Mouse (Mus musculus): ENCODE results near the gene Tmem132b.
"Not testable (repeated sequence)": the region's sequence is repeated elsewhere in the genome, so short reads cannot be mapped to it uniquely, and the experiment has no call there.

Tmem132b gene

DNA sequence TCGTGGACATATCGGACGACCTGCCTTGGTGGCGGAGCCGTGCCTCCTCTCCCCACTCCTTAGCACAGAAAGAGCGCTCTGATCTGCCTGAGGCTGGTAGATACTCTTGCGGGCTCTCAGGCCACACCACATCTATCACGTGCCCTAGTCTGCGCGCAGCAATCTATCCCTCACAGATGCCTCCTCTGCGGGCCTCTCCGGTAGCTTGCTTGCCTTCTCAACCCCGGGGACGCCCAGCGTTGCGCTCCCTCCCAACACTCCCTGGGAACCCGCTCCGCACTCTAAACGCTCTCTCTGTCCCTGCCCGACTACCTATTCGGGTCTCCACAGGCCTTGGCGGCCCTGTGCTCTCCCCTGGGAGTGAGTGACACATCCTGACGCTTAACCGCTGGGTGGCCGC, at the start of gene Tmem132b:
TSS of gene Tmem132b (plus strand) at position 141 of the 400 bp plus-strand sequence.
- no peak for DNase-seq

DNA sequence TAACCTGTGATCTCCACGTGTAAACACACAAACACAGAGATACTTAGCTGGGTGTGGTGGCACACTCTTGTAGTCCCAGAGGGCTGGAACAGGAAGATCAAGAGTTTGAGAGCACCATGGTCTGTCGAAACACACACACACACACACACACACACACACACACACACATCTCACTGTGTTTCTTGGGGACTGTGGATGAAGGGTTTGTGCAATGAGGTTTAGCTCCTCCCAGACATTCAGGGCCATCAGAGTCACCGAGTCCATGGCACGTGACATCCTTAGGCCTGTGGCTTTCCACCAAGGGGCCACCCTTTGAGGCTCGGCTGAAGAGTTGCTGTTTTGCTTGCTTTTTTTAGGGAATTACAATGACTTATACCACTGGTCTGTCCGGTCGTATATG, 49.1 kb upstream of the Tmem132b start:
- no peak for DNase-seq

DNA sequence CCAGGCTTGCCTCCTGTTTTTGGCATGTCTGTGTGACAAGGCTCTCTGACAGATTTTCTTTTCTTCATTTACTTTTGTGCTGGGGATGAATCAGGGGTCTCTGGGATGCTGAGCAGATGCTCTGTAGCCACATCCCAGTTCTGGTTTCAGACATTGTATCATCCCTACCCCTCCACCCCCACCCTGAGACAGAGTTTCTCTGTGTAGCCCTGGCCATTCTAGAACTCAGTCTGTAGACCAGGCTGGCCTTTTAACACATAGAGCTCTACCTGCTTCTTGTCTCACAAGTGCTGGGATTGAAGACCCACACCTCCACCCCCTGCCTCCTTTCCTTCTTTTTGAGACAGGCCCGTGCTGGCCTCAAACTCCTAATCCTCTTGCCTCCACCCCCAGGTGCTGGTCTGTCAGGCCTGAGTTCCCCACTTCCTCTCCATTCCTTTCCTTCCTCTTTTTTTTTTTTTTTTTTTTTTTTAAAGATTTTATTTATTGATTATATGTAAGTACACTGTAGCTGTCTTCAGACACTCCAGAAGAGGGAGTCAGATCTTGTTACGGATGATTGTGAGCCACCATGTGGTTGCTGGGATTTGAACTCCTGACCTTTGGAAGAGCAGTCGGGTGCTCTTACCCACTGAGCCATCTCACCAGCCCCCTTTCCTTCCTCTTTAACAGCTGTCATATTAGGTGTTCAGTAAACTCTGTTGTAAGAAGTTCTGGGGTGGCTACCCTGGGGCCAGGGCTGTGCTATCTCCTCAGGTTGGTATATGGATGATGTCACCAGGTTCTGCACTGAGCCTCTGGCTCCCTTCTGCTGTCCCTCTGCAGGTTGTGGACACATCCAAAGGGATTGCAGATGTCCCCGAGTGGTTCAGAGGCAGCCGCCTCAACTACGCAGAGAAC, 47.6 kb upstream of the Tmem132b start:
- no peak for DNase-seq

DNA sequence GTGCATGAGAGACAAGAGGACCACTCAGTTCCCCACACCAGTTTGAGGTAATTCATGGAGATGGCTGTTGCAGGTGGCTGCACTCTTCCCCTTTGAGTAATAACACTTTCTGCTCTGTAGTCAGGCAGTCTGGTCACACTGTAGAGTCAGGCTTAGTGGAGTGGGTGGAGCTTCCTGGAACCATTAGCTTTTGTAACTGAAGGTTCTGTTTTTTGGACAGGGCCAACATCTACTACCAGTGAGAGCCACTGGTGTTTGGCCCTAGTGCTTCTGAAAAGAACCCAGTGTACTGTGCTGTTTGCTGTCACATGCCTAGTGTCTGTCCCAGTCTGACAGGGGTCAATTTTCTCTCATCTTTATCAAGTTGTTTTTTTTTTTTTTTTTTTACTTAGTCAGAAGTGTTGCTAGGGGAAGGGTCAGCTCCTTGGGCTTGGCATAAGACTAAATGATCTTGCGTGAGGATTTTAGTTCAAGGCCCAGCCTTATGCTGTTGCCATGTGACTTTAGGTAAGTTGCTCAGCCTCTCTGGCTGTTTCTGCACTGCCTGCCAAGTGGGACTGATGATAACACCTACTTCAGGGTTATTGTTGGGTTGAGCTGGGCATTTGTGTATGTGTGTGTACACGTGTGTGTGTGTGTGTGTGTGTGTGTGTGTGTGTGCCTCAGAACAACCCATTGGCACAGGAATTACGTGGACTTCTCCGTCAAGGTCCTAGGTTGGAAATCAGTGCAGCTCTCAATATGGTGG, 46.4 kb upstream of the Tmem132b start:
- DNase-seq: no peak

DNA sequence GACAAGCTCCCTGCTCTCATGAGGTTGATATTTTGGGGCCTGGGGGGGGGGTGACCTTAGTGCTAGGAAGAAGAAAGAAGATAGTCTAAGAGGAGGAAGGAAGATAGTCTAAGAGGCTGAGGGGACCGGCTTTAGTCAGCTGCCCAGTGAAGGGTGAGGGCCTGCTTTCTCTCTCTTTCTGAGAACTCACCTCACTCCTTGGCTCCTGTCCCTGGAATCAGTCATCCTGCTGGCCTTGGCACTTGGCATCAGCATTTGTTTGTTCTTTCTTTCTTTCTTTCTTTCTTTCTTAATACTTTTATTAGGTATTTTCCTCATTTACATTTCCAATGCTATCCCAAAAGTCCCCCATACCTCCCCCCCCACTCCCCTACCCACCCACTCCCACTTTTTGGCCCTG, 45.5 kb upstream of the Tmem132b start:
- DNase-seq: no peak

DNA sequence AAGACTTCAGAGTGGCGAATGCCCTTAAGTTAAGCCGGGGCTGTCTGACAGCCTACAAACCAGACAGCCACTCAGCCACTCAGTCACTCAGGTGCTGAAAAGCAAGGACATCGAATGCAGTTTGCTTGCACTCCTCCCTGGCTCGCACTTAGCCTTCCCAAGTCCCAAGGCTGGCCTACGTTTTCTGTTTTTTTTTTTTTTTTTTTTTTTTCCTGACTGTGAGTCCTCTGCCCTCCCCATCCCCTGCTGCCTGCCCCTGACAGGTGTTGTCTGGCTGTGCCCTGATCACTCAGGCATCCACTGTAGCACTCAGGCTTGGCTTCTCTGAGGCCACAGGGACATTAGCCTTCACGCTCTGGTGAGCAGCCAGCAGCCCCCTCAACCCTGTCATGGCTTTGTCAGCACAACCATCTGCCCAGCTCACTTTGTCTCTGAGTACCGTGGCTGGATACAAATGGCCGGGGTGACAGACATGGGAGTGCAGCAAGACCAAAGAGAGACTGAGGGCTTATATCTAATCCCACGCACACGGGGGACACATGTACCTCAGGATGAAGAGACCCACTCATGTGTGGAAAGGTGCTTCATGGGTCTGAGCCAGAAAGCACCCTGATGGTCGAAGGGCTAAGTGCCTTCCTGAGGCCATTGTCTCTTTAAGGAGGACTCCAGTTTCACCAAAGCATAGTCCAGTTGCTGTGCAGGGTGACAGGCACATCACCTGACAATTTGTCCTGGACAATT, 44.0 kb upstream of the Tmem132b start:
- DNase-seq: no peak

DNA sequence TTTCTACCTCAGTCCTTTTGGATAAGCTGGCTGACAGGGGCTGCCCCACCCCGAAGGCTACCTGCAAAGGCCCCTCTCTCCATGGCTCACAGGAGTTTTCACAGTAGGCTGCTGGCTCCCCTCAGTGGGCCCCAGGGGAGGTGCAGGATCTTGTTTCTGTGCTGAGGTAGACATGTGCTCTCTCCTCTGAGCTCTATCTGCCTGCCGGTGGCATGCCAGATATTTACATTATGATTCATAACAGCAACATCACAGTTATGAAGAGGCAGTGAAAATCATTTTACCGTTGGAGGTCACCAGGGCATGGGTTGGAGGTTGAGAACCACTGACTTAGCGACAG, 43.5 kb upstream of the Tmem132b start:
- DNase-seq: no peak

DNA sequence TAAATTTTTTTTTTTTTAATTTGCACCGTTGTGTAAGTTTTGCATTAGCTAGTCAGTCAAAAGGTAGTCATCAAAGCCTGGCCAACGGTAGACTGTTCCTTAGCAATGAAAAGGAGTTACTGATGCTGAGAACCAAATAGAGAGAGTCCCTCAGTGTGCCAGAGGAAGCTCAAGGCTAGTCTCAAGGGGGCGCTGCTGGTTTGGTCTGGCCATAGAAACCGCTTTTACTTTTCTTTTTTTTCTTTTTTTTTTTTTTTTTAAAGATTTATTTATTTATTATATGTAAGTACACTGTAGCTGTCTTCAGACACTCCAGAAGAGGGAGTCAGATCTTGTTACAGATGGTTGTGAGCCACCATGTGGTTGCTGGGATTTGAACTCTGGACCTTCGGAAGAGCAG, 42.6 kb upstream of the Tmem132b start:
- DNase-seq: not testable (repeated sequence)

DNA sequence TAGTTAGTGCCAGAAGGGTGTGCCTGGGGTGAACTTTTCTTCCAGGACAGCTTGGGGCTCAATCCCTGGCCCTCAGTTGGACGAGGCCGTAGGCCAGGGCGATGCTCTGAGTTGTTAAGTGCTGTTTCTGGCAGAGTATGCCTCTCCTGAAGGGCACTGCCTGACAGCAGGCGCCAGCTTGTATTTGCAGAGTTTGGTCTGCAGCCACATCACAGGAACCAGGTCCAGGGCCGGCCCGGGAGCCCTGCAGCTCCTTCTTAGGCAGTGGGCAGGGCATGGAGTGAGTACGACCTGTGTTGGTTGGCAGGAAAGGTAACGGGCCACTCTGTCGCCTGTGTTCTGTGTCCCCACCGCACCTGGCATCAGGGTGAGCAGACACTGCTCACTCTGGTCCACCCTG, 40.5 kb upstream of the Tmem132b start:
- DNase-seq: no peak

DNA sequence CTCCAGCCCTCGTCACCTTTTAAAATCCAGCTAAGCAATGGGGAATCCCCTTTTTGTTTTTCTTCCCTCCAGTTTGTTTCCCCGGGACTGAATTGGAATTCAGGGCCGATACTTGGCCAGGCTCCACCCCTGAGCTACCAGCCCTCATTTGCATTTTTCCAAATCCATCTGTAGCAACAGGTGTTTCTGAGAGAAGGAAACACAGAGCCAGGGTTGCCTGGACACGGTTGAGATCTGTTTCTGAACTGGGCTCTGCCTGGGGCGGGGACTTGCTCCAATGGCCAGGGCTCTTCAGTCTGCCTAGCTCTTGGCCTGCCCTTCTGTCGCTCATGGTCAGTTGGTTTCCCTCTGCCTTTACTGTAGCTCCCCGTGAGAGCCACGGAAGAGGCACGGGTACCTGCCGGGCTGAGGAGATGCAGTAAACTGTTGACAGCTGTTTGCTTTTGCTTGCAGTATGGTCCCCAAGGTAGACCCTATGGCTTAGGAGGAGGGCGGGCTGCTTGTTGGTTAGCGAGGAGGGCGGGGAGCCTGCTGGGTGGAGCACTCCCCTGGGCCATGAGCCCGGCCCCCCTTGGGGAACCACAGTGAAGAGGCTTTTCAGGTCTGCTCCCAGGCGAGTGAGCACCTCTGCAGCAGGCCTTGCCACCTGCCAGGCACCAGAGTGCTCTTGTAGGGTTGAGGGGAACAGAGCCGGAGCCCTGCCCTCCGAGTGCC, 39.0 kb upstream of the Tmem132b start:
- DNase-seq: no peak

DNA sequence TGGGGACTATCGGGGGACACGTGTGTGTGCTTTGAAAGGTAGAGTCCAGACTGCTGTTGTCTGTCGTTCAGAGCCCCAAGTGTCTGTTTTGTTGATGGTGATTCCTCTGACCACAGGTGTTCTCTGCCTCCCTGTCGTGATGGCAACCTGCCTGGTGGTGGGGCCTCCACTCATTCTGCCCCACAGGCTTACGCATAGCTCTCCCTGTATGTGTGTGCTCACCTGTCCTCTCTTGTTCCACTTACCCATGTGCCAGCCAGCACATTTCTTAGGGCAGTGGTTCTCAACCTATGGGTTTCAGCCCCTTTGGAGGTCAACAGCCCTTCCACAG, 38.5 kb upstream of the Tmem132b start:
- no peak for DNase-seq

DNA sequence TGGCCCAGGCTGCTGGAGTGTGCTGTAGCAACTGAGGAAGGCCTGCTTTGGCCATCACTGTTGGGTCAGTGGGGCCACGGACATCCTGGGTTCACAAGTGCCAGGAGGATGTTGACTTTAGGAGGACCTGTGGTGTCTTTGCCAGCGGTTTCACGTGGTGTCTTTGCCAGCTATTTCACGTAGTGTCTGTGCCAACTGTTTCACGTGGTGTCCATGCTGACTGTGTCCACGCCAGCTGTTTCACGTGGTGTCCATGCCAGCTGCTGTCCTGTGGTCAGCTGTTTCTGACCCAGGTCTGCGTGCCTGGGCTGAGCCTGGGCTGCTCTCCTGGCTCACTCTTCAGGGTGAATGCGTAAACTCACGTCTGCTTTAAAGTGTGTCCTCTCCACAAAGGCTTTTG, 35.9 kb upstream of the Tmem132b start:
- no peak for DNase-seq

DNA sequence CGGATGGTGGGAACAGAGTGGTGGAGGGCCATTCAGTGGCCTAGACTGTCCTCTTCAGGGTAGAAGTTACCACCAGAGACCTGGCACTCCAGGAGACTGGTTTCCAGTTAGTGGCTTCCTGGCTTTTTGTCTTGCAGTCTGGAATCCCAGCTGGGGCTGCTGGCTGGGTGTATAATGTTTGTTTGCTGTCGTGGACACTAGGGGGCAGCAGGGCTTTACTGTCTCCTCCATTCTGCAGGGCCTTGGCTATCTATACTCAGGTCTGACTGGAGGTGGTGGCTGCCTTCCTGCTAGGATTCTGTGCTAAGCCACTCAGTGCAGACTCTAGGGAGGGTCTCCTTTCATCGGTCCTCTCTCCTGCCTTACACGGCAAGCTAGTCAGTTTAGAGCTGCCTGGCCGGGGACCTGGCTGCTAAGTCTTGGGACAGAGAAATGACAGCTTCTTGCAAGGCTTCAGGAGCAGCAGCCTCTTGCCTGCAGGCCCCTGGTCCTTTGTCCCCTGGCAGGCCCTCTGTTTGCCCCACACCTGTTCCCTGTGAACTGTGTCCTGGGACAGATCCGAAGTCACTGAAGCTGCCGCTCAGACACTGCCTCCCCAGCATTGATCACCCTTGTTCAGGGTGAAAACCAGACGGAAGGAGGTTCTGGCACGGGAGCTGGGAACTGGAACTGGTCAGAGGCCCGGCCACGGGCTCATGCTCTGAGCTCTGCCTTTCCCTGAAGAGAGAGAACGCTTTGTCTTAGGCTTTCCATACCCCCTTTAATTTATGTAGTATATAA, 33.6 kb upstream of the Tmem132b start:
- DNase-seq: peak; percentile 58

DNA sequence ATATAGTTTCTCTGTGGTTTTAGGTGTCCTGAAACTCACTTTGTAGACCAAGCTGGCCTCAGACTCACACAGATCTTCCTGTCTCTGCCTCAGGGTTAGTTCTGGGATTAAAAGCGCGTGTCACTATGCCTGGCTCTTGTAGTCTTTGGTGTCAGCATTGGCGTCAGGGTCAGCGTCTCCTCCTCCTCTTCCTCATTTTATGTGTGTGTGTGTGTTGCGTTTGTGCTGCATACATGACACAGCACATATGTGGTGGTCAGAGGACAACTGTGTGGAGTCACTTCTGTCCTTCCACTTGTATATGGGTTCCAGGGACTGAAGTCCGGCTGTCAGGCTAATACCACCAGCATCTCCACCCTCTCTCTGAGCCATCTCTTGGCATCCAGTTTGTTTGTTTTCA, 30.1 kb upstream of the Tmem132b start:
- no peak for DNase-seq

DNA sequence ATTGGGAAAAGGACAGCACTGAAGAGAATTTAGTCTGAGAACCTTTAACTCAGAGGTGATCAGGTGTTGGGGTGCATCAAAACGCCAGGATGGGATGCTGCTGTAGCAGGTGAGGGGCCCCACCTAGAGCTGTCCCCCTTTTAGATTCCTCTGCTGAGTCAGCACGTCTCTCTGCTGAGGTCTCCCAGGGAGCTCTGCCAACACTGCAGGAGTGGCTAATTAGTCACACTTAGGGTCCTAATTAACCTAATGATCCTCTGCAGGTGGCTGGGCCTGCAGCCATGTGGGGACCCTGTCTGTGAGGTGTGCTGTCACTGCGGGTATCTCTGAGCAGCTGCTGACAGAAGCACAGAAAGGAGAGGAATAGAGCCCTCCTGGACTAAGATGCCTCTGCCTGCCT, 29.4 kb upstream of the Tmem132b start:
- no peak for DNase-seq

DNA sequence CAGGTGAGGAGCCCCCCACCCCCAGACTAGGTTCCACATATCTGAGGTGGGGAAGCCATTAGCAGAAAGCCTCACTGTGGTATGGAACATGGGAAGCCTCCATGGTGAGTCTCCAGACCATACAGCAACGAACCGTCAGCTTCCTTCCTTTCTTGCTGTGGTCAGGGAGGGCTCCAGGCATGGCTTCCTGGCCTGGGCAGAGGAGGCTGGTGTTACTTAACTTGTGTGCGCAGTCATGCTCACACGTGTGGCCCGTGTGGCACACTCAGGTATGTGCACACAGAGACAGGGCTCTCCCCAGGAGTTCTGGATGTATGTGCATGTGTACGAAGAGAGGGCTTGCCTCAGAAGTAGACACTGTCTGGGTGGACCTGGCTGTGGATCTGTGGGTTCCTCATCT, 27.9 kb upstream of the Tmem132b start:
- DNase-seq: no peak

DNA sequence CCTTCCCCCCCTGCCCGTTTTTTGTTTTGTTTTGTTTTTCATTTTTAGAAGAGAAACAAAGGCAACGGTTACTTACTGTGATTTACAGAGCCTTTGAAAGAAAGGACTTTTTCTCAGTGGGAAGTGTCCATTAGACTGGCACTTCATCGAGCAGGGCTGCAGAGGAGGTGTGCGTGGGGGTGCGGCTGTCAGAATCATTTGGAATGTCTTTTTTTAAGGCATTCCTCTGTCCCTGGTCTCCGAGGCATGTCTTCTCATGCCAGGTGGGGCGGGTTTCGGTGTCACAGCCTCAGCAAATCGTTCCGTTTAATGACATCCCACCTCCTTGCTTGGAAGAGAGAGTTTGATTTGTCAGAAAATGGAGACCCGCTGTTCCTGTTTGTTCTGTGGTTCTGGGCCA, 26.9 kb upstream of the Tmem132b start:
- no peak for DNase-seq

DNA sequence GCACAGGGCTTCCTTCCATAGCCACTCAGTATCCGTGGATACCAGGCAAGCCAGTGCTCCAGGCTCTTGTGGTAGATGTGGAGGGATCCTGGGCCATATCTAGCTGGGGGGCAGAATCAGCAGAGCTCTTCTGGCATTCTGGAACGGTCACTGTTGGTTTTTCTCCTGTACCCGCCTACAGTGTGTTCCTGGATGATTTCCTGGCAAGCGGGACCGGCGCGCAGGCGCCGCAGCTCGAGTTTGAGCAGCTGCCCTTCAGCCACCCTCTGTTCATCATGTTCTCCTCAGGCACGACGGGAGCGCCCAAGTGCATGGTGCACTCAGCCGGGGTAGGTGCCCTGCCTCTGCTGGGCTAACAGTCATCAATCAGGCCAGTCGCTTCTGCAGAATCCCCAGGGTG, 25.6 kb upstream of the Tmem132b start:
- DNase-seq: no peak

DNA sequence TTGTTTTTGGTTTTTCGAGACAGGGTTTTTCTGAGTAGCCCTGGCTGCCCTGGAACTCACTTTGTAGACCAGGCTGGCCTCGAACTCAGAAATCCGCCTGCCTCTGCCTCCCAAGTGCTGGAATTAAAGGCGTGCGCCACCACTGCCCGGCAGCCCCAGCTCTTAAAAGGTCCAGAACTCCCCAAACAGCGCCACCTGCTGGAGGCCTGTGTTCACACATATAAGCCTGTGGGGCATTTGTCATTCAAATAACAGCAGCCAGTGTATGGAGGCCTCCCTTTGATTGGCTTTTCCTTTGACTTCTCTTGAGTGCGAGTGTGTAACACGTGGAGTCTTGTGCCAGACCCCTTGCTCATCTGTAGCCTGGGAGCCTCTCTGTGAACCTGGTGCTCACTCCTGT, 24.0 kb upstream of the Tmem132b start:
- DNase-seq: no peak

DNA sequence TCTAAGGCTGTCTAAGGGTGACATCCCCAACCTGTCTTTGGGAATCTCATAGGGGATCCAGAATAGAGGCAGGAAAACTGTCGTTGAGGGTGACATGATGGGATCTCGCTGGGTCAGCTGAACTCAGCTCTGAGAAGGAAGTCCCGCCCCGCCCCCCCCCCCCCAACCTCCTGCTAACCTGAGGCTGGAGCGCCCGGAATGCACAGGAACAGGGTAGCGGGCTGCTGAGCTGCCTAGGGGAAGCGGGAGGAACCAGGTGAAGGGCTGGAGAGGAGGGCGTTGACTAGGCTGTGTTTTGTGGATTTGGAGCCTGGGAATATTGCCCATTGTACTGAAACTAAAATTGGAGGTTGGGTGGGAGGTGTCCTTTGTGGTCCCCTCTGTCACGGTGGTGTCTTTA, 23.6 kb upstream of the Tmem132b start:
- no peak for DNase-seq

DNA sequence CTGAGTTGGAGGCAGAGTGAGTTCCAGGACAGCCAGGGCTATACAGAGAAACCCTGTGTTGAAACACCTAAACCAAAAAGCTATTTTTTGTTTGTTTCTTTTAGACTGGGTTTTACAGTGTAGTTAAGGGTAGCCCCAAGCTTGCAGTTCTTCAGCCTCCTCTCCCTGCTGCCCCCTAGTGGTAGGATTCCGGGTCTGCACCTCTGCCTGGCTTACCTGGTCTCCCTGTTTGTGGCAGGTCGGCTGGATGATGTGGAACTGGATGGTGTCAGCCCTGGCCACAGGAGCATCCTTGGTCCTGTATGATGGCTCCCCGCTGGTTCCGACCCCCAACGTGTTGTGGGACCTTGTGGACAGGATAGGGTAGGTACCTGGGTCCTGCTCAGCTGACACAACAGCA, 22.0 kb upstream of the Tmem132b start:
- DNase-seq: peak; percentile 65

DNA sequence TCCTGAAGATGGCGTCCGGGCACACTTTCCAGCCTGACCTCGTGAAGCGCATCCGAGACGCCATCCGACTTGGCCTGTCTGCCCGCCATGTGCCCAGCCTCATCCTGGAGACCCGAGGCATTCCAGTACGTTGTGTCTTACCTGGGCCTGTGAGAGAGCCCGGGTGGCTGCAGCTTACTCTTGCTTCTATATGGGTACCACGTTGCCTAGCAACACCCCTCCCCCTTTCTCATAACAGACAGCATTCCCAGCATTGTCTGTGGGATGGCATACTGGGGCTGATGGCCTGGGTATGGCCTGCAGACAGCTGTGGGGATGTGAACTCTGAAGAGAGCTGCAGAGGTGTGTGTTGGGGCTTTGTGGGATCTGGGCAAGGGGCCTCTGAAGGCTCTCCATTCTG, 16.6 kb upstream of the Tmem132b start:
- DNase-seq: no peak
